ENCODE assay signal across 8 mouse cellular contexts in genomic region chr6:82881485-82882096, GRCm38 (mm10). TPM values are rescaled to one million over a fixed set of nuclear protein-coding genes. Genes with fewer than 3 reads are reported as not detected.
DNase-seq lines count a peak whose midpoint lies in the region; ATAC-seq and TF ChIP-seq lines count a peak whose summit lies in the region.

No protein-coding gene starts in this region.

- peak overlapping the region; percentile 46 for H3K4me3 ChIP-seq in ES-Bruce4 (ENCODE audit: low read depth, low read length)
- H3K4me3 ChIP-seq in embryonic facial prominence, embryonic 12.5 days: no peak overlapping the region
- H3K4me3 ChIP-seq in lung, embryonic 16.5 days (ENCODE audit: low read length): no peak overlapping the region

- H3K27ac ChIP-seq in ES-Bruce4 (ENCODE audit: insufficient read depth, low read length): no peak overlapping the region
- no peak overlapping the region for H3K27ac ChIP-seq in embryonic facial prominence, embryonic 12.5 days
- H3K27ac ChIP-seq in lung, embryonic 16.5 days (ENCODE audit: low read length): no peak overlapping the region

- no peaks in the 10 kb centered on the region for H3K36me3 ChIP-seq in ES-Bruce4 (ENCODE audit: control insufficient read depth, insufficient read depth, low read length, poor library complexity, severe bottlenecking)
- no peaks in the 10 kb centered on the region for H3K36me3 ChIP-seq in embryonic facial prominence, embryonic 12.5 days
- H3K36me3 ChIP-seq in lung, embryonic 16.5 days (ENCODE audit: control insufficient read depth, insufficient read depth, low read length): no peaks in the 10 kb centered on the region

- TF ChIP-seq POLR2A in ES-Bruce4 (IDR thresholded peaks at IDR 0.05; ENCODE audit: insufficient read depth, low read length): no peak

- WGBS in embryonic facial prominence, embryonic 12.5 days: 51% methylated on average over 21 of the region's 21 CpGs
- 33% methylated on average over 21 of the region's 21 CpGs for WGBS in lung, embryonic 16.5 days

- no peaks in the 10 kb centered on the region for H3K9me3 ChIP-seq in ES-Bruce4 (replicated peaks; ENCODE audit: control insufficient read depth, insufficient read depth, low read length, poor library complexity, severe bottlenecking)
- no peaks in the 10 kb centered on the region for H3K9me3 ChIP-seq in embryonic facial prominence, embryonic 12.5 days
- H3K9me3 ChIP-seq in lung, embryonic 16.5 days (ENCODE audit: control insufficient read depth, low read length): no peaks in the 10 kb centered on the region

- 0 out of 2 replicates have a peak, but pooled peaks have one; percentile 22 for TF ChIP-seq EP300 in ES-Bruce4 (IDR thresholded peaks at IDR 0.05; ENCODE audit: insufficient read depth, low read depth, low read length)

- ATAC-seq in embryonic facial prominence, embryonic 12.5 days (ENCODE audit: insufficient number of reproducible peaks, insufficient read depth, low FRiP score, low TSS enrichment): no peak
- ATAC-seq in lung, embryonic 16.5 days (ENCODE audit: low read depth): peak; percentile 70

- peak overlapping the region; percentile 19; the same call in 1 of the 2 replicates for H3K4me2 ChIP-seq in embryonic facial prominence, embryonic 12.5 days (replicated peaks)
- H3K4me2 ChIP-seq in lung, embryonic 16.5 days (ENCODE audit: low read depth, low read length): peak overlapping the region; percentile 41; the same call in 1 of the 2 replicates

- H3K4me1 ChIP-seq in ES-Bruce4 (ENCODE audit: control insufficient read depth, insufficient read depth, low read length): peaks cover 3% of the 10 kb centered on the region
- no peaks in the 10 kb centered on the region for H3K4me1 ChIP-seq in embryonic facial prominence, embryonic 12.5 days
- no peaks in the 10 kb centered on the region for H3K4me1 ChIP-seq in lung, embryonic 16.5 days (replicated peaks; ENCODE audit: control insufficient read depth, insufficient read depth, low read length)

- intact Hi-C loops in heart, postnatal 14 days (cut with DNase I): no loop called here

- peak overlapping the region; percentile 46 for H3K9ac ChIP-seq in ES-Bruce4 (ENCODE audit: low read depth, poor library complexity, severe bottlenecking)
- no peak overlapping the region for H3K9ac ChIP-seq in embryonic facial prominence, embryonic 12.5 days
- H3K9ac ChIP-seq in lung, embryonic 16.5 days (ENCODE audit: low read length): 0 out of 2 replicates have a peak overlapping the region, but pooled peaks have one; percentile 42

- H3K27me3 ChIP-seq in ES-Bruce4 (ENCODE audit: control insufficient read depth, insufficient read depth, low read length, poor library complexity, severe bottlenecking): no peaks in the 10 kb centered on the region
- H3K27me3 ChIP-seq in embryonic facial prominence, embryonic 12.5 days: no peaks in the 10 kb centered on the region
- no peaks in the 10 kb centered on the region for H3K27me3 ChIP-seq in lung, embryonic 16.5 days (ENCODE audit: control insufficient read depth, insufficient read depth, low read depth, low read length)

- peak; percentile 72 for TF ChIP-seq CTCF in ES-Bruce4 (IDR thresholded peaks at IDR 0.05; ENCODE audit: low read depth, low read length)

- peak; percentile 82 for DNase-seq in adrenal gland, postnatal 10 days
- peak; percentile 70 to 75 for DNase-seq in heart, postnatal 14 days
- DNase-seq in layer of hippocampus, adult 8-10 months (ENCODE audit: low spot score in 2 of 2): peak; percentile 18 to 38
- DNase-seq in right cerebral cortex, adult 2 months (ENCODE audit: low spot score in 2 of 2): peak; percentile 43 to 60
- no peak for DNase-seq in c-Kit-positive CD71-positive TER-119-positive erythroid progenitor cells, embryonic 14.5 days (ENCODE audit: low spot score)

RNA-seq across cellular contexts. Expression of gene Sema4f, which starts 58.0 kb away (rescaled TPM):
- 1.2 and 1.9 TPM in 2 replicates for polyA plus RNA-seq in ES-Bruce4 (2011; ENCODE audit: insufficient read depth, insufficient read length, low read depth, missing spikeins)
- 1 to 10 TPM; 1.0 to 2.8 TPM for total RNA-seq in adrenal gland, postnatal 10 days (2021)
- 7.0 and 7.7 TPM in 2 replicates for polyA plus RNA-seq in embryonic facial prominence, embryonic 12.5 days (2016; fragmentation: Nextera tagmentation; extraction: Ambion mirVana)
- under 1 TPM; 0.29 to 0.33 TPM for total RNA-seq in heart, postnatal 14 days (2021)
- 10 to 100 TPM; 33.5 to 44.9 (median 40.1) TPM for total RNA-seq in layer of hippocampus, adult 8-10 months (2022)
- polyA plus RNA-seq in lung, embryonic 16.5 days (2015; fragmentation: Nextera tagmentation; extraction: Ambion mirVana): 14.2 and 14.5 TPM in 2 replicates

Comparison
In these comparisons a context has a peak if more than half of its experiments do, and no peak if none do; other contexts are left out.
1. RNA of gene Sema4f, which starts 58.0 kb away (total RNA-seq): 33.5 to 44.9 TPM in layer of hippocampus, adult 8-10 months; 1.0 to 2.8 TPM in adrenal gland, postnatal 10 days and 0.29 to 0.33 TPM in heart, postnatal 14 days; every median in the first group is over 4 times any median in the second.